Mouse (Mus musculus) liver, embryonic 13.5 days (tissue): ENCODE results near the gene Itgb7. TPM values are rescaled to one million over a fixed set of nuclear protein-coding genes. Genes with fewer than 3 reads are reported as not detected.

Experiments
- ATAC-seq: fragments of 200-750 bp; cut with Nextera tagmentation; 2 replicates; pipeline ENCODE4 v1.8.0; 2017; ENCODE audit warnings: low read depth, mild to moderate bottlenecking, moderate number of reproducible peaks, moderate library complexity
- DNase-seq: peaks from one replicate; pipeline ENCODE4 v3.0.0; 2022
- H3K27ac ChIP-seq: fragments of 300-500 bp; sonication (generic); 2 replicates; pipeline ENCODE4 v1.5.1; 2015; ENCODE audit warnings: moderate library complexity, mild to moderate bottlenecking, inconsistent platforms
- H3K27me3 ChIP-seq: fragments of 300-500 bp; sonication (generic); 2 replicates; pipeline ENCODE4 v1.6.1; 2015; ENCODE audit warnings: mild to moderate bottlenecking, inconsistent platforms
- H3K36me3 ChIP-seq: fragments of 300-500 bp; sonication (generic); 2 replicates; pipeline ENCODE4 v1.6.1; 2015; ENCODE audit warnings: mild to moderate bottlenecking, inconsistent platforms
- H3K4me1 ChIP-seq: fragments of 300-500 bp; sonication (generic); replicated peaks from 2 replicates; pipeline ENCODE4 v1.6.1; 2015; ENCODE audit warnings: inconsistent platforms
- H3K4me2 ChIP-seq: fragments of 300-500 bp; sonication (generic); 2 replicates; pipeline ENCODE4 v1.6.1; 2015; ENCODE audit warnings: inconsistent platforms, mild to moderate bottlenecking, moderate library complexity
- H3K4me3 ChIP-seq: fragments of 300-500 bp; sonication (generic); replicated peaks from 2 replicates; pipeline ENCODE4 v1.5.1; 2015; ENCODE audit warnings: mild to moderate bottlenecking, inconsistent platforms
- H3K9ac ChIP-seq: fragments of 300-500 bp; sonication (generic); 2 replicates; pipeline ENCODE4 v1.6.1; 2015; ENCODE audit warnings: mild to moderate bottlenecking, inconsistent platforms
- H3K9me3 ChIP-seq: fragments of 300-500 bp; sonication (generic); replicated peaks from 2 replicates; pipeline ENCODE4 v1.6.1; 2016; ENCODE audit warnings: inconsistent platforms
- WGBS: fragments of 180-500 bp; shearing (Covaris S2); methylation state at CpG from one replicate; pipeline ENCODE4 v1.1.7; 2015; ENCODE audit not compliant: insufficient replicate concordance; 5-methylcytosine and 5-hydroxymethylcytosine counted together
- polyA plus RNA-seq: library from polyadenylated mRNA; unstranded; fragments of >200 nt; fragmentation: Nextera tagmentation; extraction: Ambion mirVana; gene quantifications from 2 replicates; pipeline ENCODE4 v1.2.1, GENCODE M21; 2015

The Itgb7 gene
- polyA plus RNA-seq, 1 experiment from 2014 or later, result 6.5 TPM

GRCm38 (mm10) chr15:102173581-102173980, 58.2 kb downstream of the Itgb7 start:
- Histone ChIP-seq H3K9me3 (no peaks in the 10 kb centered on the region), H3K4me2 (no peak overlapping the region), H3K36me3 (peaks cover 4% of the 10 kb centered on the region; the same call in 1 of the 2 replicates), H3K4me1 (peaks cover 24% of the 10 kb centered on the region), H3K9ac (no peak overlapping the region), H3K4me3 (no peak overlapping the region), H3K27ac (no peak overlapping the region), H3K27me3 (no peaks in the 10 kb centered on the region)
- DNase-seq, result no peak
- WGBS, result 59% methylated on average over 3 of the region's 3 CpGs
- no peak for ATAC-seq

GRCm38 (mm10) chr15:102169064-102169463, 62.7 kb downstream of the Itgb7 start:
- WGBS, result 53% methylated on average over 2 of the region's 2 CpGs
- H3K27ac ChIP-seq, result no peak overlapping the region

GRCm38 (mm10) chr15:102167620-102168021, 64.1 kb downstream of the Itgb7 start:
- Histone ChIP-seq H3K9ac (no peak overlapping the region), H3K4me2 (no peak overlapping the region), H3K36me3 (no peaks in the 10 kb centered on the region; the same call in 1 of the 2 replicates), H3K9me3 (no peaks in the 10 kb centered on the region), H3K27me3 (no peaks in the 10 kb centered on the region), H3K4me3 (no peak overlapping the region), H3K27ac (no peak overlapping the region), H3K4me1 (no peaks in the 10 kb centered on the region; the same call in 1 of the 2 replicates)
- ATAC-seq (no peak), DNase-seq (no peak)
- WGBS, result 65% methylated on average over 6 of the region's 6 CpGs

More at GRCm38 (mm10) chr15:102169064-102169463, 62.7 kb downstream of the Itgb7 start:
- Histone ChIP-seq H3K4me2 (no peak overlapping the region), H3K4me3 (no peak overlapping the region), H3K36me3 (no peaks in the 10 kb centered on the region), H3K9me3 (no peaks in the 10 kb centered on the region), H3K9ac (no peak overlapping the region), H3K27me3 (no peaks in the 10 kb centered on the region), H3K4me1 (no peaks in the 10 kb centered on the region; the same call in 1 of the 2 replicates)
- ATAC-seq, result no peak
- DNase-seq, result no peak

Other genes starting within 250 kb of the Itgb7 start
- 89.5 and 107 TPM in 2 replicates for gene Krt8, start 227.5 kb downstream of the Itgb7 start, polyA plus RNA-seq
- gene Krt18, start 203.8 kb downstream of the Itgb7 start, polyA plus RNA-seq, result 81.8 and 85.0 TPM in 2 replicates
- gene Eif4b, start 158.2 kb downstream of the Itgb7 start, polyA plus RNA-seq, result 67.5 and 79.6 TPM in 2 replicates
- gene Tns2, start 131.5 kb downstream of the Itgb7 start, polyA plus RNA-seq, result 4.4 and 5.0 TPM in 2 replicates
- gene Spryd3, start 95.7 kb downstream of the Itgb7 start, polyA plus RNA-seq, result 13.1 and 13.7 TPM in 2 replicates
- gene Igfbp6, start 87.6 kb downstream of the Itgb7 start, polyA plus RNA-seq, result 1.1 and 1.2 TPM in 2 replicates
- 31.0 and 31.3 TPM in 2 replicates for gene Soat2, start 81.4 kb downstream of the Itgb7 start, polyA plus RNA-seq
- gene Zfp740, start 28.7 kb downstream of the Itgb7 start, polyA plus RNA-seq, result 14.8 and 21.8 TPM in 2 replicates
- 20.8 and 22.0 TPM in 2 replicates for gene Csad, start 27.2 kb downstream of the Itgb7 start, polyA plus RNA-seq
- gene Rarg, start 25.6 kb upstream of the Itgb7 start, polyA plus RNA-seq, result 2.5 and 3.0 TPM in 2 replicates
- gene Gm9918, start 38.6 kb upstream of the Itgb7 start, polyA plus RNA-seq, result not detected in 2 replicates
- 29.0 and 33.7 TPM in 2 replicates for gene Mfsd5, start 47.5 kb upstream of the Itgb7 start, polyA plus RNA-seq
- gene Espl1, start 64.3 kb upstream of the Itgb7 start, polyA plus RNA-seq, result 23.3 and 26.3 TPM in 2 replicates
- gene Pfdn5, start 94.2 kb upstream of the Itgb7 start, polyA plus RNA-seq, result 133 and 151 TPM in 2 replicates
- gene Myg1, start 99.8 kb upstream of the Itgb7 start, polyA plus RNA-seq, result 46.0 and 48.6 TPM in 2 replicates
- 60.9 and 61.9 TPM in 2 replicates for gene Aaas, start 118.8 kb upstream of the Itgb7 start, polyA plus RNA-seq
- gene Sp7, start 135.2 kb upstream of the Itgb7 start, polyA plus RNA-seq, result 0.07 and 0.09 TPM in 2 replicates
- gene Sp1, start 174.2 kb upstream of the Itgb7 start, polyA plus RNA-seq, result 4.0 and 4.3 TPM in 2 replicates
- gene Amhr2, start 213.4 kb upstream of the Itgb7 start, polyA plus RNA-seq, result 0.14 and 0.42 TPM in 2 replicates
- 108 and 112 TPM in 2 replicates for gene Prr13, start 227.1 kb upstream of the Itgb7 start, polyA plus RNA-seq
- gene Pcbp2, start 238.6 kb upstream of the Itgb7 start, polyA plus RNA-seq, result 91.4 and 92.1 TPM in 2 replicates